Mouse (Mus musculus): Measurements from ENCODE around the gene Rsph14.

Gene Rsph14

DNA sequence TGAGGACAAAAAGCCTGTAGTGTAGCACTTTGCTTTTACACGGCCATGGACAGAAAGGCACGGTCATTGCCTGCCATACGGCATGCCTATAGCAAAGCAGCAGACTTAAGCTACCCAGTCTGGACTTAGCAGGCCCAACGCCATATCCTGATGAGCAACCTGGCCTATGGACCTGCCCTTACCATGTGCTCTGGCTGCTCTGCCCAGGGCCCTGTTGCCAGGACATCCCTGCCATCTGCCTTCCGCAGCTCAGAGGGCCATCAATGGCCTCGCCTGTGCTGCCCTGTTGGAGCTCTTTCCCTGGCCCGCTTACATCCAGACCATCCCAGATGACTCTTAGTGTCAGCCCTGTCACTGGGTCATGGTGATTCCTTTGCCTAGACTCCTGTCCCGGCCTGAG is 31.0 kb downstream of the Rsph14 start:
- peak; percentile 93 for ATAC-seq (ENCODE audit: insufficient number of reproducible peaks, low FRiP score, low TSS enrichment)

DNA sequence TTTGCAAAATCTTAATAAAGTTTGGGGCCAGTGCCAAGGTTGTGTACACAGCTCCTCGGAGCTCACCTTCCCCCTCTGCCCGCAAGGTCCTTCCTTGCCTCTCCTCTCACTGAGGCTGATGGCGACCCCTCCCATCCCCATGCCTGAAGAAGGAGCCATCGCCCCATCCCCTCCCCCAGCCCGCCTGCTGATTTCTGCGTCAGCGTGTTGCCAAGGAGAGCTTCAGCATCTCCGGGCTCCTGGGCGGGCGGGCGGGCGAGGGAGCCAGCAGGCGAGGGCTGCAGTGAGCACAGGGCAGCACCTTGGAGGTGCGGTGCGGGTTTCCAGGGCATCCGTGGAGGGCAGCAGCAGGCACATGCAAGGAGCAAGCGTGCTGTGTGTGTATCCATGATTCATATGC is 37.0 kb downstream of the Rsph14 start:
- no peak for ATAC-seq (ENCODE audit: insufficient number of reproducible peaks, low FRiP score, low TSS enrichment)

DNA sequence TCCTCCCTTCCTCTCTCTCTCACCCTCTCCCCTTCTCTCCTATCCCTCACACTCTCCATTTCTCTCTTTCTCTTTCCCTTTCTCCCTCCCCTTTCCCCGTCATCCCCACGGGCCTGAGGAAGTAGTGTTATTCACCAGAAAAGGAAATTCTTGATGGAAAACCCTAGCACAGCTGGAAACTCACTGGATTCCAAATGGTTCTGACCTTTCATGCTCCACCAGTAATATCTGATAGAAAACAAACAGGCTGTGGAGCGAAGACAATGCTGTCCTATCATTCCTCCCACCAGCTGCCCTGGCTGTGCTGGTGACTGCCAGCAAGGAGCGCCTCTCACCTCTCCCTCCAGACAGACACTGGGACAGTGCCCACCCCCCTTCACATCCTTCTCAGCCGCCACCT is 37.5 kb downstream of the Rsph14 start:
- ATAC-seq (ENCODE audit: insufficient number of reproducible peaks, low FRiP score, low TSS enrichment), result no peak

DNA sequence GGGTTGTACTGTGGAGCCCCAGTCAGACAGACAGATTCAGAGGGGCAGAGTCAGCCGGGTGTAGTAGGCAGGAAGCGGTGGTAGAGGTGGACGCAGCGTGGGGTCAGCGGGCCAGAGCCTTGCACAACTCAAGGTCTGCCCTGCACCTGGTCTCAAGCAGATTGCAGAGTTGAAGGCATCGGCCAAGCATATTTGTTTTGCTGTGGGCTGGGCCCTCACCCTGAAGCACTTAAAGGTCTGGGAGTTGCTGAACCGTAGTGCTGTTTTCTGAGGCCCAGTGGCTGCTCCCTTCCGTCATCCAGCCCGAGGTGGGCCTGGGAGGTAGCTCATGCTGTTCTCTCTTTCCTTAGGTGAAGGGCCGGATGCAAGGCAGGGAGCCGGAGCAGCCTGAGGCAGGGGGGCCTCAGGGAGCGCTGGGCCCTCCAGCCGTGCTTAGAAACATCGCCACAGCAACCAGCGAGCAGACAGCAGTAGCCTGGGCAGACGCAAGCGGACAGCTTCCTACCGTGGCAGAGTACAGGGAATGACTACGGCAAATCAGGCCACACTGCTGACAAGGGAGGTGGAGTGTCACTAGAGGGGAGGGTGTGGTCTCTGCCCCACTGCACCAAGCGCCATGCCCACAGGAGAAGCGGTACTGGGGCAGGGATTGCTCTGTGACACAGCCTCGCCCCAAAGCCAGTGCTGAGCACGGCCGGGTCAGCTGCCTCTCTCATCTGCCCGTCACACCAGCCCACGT is 41.6 kb downstream of the Rsph14 start:
- ATAC-seq (ENCODE audit: insufficient number of reproducible peaks, low FRiP score, low TSS enrichment), result no peak

DNA sequence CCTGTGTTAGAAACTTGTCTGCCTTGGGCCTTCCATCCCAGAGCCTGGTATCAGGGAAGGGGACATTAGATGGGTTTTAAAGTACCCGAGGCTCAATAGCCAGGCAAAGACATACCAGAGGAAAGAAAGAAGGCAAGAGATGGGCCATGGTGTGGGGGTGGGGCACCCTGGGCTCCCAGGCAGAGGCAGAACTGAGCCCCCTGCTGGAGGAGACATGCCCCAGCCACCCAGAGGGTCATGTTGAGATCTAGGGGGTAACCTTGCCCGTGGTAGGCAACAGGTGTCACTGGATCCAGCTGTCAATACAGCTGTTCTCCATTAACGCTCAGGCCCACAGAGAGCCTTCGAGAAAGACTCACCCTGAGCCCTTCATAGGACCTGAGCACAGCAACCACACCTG is 42.6 kb downstream of the Rsph14 start:
- no peak for ATAC-seq (ENCODE audit: insufficient number of reproducible peaks, low FRiP score, low TSS enrichment)

DNA sequence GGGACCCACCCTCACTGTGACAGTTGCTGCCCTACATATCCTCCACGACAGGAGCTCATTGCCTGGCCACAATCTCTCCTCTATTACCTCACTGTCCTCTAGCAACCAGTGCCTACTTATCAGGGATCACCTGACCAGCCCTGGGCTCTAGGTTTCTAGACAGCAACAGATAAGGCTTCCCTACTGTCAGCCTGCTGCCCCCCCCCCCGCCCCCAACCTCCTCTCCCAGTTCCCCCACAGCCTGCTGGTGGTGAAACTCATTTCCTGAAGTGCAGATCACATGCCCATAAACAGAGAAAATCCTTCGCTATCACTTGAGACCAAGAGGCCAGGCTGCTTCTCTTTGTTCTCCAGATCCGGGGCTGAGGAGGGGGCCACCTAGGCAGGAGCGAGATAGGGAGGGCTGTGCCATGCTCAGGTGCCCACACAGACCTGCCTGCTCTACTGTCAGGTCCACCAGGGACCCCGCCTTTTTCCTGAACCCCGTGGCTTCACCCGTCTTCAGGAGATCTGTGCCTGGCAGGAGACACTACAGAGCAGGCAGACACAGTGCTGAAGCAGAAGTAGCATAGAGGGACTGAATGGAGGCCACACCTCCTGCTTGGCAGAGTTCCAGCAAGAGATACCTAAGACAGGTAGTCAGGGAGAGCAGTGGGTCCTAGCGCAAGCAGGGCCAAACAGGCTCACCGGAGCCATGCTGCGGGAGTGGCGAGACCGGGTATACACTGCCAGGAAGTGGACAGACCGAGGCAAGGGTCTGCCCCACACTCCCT is 44.5 kb downstream of the Rsph14 start:
- ATAC-seq (ENCODE audit: insufficient number of reproducible peaks, low FRiP score, low TSS enrichment), result no peak

DNA sequence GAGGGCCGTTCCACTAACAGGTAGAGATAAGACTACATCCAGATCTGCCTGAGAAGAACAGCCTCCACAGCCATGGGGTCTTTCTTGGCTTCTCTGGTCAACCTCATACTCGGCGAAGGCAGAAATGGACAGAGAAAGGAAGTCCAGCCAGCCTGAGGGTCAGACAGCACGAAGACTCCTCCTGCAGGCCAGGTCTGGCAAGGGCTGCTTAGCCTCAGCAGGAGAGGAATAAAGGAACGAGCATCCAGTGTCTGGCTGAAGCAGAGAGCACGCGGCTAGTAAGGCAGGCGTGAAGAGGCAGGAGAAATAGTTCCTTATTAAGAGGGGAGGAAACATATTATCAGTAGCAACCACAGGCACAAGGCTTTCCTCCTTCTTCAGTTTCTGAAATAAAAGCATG is 49.2 kb downstream of the Rsph14 start:
- ATAC-seq (ENCODE audit: insufficient number of reproducible peaks, low FRiP score, low TSS enrichment), result no peak

DNA sequence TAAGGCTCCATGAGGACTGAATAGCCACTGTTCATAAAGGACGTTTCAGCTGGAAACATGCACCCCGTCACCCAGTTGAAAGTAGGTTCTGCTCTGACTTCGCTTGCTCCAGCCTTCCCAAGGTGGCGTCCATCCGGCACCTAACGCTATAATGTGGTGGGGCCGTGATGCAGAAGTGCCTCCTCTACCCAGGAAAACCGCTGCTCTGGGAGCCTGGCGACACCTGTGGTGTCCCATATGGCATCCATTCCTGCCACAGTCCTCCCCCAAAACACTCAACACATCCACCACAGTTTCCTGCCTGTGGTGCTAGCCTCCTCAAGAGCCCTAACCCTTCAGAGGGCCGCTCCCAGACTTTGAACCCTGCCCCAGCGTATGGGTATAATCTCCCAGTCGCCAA is 51.2 kb downstream of the Rsph14 start:
- no peak for ATAC-seq (ENCODE audit: insufficient number of reproducible peaks, low FRiP score, low TSS enrichment)

DNA sequence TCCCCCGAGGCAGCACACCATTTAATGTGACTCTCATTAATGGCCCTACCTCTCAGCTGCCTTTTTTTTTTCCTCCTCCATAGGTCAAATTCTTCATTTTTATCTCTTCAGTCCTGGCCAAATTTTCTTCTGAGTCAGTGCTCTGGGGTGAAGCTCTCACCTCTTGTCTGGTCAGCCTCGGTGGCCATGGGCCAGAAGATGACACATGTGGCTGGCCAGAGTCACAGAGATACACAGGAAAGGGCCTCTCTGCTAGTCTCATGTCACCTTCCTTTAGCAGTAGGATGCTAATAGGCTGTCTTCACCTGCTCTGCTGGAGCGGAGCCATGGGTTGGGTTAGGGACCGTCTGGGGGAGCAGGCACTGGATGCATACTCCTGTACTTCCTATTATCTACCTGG is 54.3 kb downstream of the Rsph14 start:
- no peak for ATAC-seq (ENCODE audit: insufficient number of reproducible peaks, low FRiP score, low TSS enrichment)

DNA sequence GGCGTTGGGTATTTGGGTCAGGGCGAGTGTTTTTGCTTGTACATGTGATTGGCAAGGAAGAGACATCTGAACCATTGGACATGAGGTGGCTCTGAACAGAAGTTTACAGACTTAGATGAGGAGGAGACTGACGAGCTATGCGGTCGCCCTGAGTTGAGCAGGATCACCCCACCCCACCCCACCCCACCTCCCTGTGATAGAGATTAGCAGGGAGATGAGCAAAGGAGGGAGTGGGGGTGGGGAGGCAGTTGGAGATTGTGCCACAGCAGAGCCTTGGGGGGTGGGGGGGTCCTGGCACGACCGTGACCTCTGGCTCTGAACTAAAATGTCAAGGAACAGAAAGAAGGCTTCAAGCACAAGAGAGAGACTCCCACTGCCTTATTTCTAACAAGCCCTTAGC is 56.0 kb downstream of the Rsph14 start:
- no peak for ATAC-seq (ENCODE audit: insufficient number of reproducible peaks, low FRiP score, low TSS enrichment)

DNA sequence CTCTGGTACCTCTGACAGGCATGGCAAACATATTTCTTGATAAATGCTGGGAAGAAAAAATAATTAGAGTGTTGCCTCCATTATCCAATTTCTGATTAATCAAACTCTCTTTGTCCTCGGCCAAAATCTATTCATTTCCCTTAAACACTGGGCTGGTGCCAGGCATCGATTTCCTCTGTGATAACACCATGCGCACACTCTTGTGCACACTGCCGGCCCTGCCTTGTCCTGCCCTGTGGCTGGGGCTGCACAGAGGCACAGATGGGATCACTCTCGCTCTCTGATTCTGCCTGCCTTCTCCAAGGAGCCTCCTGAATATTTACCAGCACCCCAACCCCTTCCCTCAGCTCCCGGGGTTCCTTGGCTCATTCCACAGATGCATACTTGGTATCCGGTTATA is 56.8 kb downstream of the Rsph14 start:
- ATAC-seq (ENCODE audit: insufficient number of reproducible peaks, low FRiP score, low TSS enrichment), result no peak

DNA sequence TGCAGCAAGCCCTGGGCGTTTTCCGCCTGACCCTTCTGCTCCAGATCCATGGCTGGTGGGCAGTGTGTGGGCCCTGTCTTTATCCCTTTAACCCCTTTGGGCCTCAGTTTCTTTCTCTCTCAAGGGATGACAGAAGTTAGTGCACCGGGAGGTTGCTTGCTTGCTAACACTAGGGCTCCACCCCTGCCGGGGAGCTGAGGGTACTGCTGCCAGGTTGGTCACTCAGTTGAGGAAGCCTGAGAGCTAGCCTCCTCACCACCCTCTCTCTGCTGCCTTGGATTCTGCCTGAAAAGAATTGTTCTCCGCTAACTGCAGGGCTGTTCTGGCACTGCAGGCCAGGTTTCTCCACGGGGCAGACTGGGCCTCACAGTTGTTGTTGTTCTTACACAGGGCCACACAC is 59.4 kb downstream of the Rsph14 start:
- no peak for ATAC-seq (ENCODE audit: insufficient number of reproducible peaks, low FRiP score, low TSS enrichment)

DNA sequence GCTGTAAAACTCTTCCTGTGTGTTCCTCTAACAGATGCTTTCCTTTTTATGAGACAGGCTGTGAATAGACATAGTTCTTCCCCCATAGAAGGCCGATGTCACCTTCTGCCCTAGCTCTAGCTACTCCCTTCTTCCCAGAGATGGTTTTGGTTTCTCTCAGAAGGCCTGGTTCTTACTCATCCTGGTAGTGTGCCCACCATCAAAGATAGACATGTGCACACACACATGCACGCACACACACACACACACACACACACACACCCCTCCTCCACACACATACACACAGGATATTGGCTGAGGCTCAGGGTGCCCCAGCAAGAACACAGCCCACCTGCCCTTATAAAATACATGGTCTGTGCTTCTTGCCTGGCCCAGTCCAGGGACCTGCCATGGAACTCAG is 63.1 kb downstream of the Rsph14 start:
- no peak for ATAC-seq (ENCODE audit: insufficient number of reproducible peaks, low FRiP score, low TSS enrichment)

DNA sequence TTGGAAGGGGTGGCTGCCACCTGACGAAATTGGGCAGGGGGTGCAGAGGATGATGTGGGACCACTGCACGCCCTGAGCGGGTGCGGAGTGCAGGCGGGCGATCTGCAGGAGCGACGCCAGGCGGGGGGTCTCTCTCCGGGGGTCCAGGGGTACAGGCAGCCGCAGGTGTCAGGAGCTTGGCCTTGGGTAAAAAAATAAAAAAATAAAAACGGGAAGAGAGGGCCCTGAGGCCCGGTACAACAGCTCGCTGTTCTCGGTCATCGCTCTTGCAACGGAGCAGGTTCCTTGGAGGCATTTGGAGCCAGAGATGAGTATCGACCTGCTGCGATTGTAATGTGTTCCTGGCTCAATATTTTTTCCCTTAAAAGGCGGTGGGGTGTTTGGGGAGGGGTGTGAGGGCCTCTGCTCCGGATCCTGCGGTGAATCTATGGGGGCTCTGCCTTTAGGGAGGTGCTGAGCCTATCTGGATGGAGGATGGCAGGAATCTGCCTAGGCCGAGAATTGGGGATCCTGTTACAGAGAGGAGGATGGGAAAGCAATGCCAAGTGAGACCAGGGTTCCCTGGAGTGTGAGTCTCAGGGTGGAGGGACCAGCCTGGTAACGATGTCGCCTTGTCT is 64.6 kb downstream of the Rsph14 start:
- no peak for ATAC-seq (ENCODE audit: insufficient number of reproducible peaks, low FRiP score, low TSS enrichment)

DNA sequence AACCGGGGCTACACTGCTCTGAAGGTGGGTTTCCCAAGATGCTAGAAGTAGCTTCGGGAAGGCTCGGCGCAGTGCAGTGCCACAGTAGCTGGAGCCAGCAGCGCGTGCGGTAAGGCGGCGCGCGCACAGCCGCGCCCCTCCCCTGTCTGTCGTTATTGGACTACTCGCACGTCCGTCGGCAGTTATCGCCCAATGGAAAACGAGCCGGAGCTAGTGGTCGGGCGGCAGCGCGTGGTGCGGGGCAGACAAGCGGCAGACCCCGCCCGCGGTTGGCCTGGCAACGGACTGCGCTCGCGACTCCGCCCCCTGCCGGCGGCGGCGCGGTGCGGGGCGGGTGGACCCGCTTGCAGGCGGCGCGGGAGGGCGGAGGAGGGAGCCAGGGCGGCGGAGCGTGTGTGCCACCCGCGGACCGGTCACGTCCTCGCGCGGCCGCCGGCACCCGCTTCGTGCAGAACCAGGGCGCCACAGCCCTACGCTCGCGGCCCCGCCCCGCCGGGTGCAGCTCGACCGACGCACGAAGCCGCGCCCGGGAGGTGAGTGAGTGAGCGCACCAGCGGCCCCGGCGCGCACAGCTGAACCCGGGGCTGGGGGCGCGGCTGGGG is 65.4 kb downstream of the Rsph14 start, which contains the start of gene Gnaz:
TSS of gene Gnaz (plus strand) at position 328 of the 602 bp plus-strand sequence.
- peak; percentile 96 for ATAC-seq (ENCODE audit: insufficient number of reproducible peaks, low FRiP score, low TSS enrichment)

DNA sequence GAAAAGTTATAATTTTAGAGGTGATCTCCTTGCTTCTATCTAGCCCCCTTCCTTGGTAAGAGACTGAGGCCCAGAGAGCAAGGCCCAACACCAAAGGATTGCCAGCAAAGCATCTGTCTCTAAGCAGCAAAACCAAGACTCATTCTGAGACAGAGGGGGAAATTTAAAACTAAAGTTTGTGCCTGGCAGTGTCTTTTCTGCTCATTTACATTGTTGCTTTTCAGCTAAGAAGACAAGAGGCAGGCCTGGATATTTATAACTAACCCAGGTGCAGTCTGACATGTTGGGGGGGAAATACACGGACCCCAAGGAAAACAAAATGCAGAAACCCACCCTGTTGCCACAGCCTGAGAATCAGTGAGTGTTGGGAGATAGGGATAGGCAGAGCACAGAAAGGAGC is 68.0 kb downstream of the Rsph14 start:
- no peak for ATAC-seq (ENCODE audit: insufficient number of reproducible peaks, low FRiP score, low TSS enrichment)

DNA sequence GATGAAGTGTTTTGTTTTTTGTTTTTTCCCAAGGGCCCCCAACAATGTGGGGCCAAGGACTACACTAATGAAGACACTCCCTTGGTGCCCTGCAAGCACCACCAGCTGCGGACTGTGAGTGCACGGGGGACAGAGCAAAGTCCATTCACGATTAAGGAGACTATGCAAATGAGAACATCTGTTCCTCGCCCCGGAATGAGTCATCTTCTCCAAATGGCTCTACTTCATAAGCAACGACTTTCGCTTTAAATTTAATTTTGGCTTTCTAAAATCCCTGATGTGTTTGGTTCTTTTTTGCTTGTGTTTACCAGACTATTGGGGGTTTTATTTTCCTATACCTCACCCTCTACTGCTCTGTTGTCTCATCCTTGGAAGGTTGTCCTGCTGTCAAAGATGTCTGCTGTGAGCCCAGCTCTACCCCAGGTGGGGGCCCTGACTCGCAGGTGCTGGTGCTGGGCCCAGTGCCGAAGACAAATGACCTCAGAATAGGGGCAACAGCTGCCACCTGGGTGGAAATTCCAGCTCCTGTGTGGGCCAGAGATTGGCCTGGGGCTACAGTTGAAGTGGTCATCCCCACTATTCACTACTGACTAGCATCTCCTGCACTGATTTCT is 79.4 kb downstream of the Rsph14 start:
- ATAC-seq (ENCODE audit: insufficient number of reproducible peaks, low FRiP score, low TSS enrichment), result no peak

DNA sequence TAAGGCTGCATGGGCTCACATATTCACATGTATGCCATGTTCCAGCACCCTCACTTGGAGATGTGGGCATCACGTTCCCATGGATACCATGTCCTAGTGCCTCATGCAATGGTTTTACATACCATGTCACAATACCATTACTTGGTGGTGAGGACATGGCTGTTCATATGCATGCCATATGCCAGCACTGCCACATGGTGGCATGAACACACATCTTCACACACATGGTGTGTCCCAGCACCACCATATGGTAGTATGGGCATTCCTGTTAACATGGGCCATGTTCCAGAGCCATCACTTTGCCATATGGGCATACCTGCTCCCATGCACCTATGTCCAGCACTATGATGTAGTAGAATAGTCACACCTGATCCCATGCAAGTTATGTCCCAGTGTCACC is 91.6 kb downstream of the Rsph14 start:
- ATAC-seq (ENCODE audit: insufficient number of reproducible peaks, low FRiP score, low TSS enrichment), result no peak

DNA sequence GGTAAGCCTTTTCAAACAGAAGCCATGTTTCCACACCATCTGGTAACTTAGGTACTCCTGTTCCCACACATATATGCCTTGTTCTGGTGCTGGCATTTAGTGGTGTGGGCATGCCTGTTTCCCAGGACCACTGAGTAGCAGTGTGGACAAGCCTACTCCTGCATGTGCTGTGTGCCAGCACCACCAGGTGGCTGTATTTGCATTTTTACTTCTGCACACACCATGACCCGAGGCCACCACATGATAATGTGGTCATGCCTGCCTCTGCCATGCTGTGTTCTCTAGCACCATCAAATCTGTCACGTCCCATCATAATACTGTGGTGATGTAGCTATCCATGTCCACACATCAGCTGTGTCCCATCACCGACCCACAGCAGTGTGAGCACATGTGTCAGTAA is 93.1 kb downstream of the Rsph14 start:
- no peak for ATAC-seq (ENCODE audit: insufficient number of reproducible peaks, low FRiP score, low TSS enrichment)

DNA sequence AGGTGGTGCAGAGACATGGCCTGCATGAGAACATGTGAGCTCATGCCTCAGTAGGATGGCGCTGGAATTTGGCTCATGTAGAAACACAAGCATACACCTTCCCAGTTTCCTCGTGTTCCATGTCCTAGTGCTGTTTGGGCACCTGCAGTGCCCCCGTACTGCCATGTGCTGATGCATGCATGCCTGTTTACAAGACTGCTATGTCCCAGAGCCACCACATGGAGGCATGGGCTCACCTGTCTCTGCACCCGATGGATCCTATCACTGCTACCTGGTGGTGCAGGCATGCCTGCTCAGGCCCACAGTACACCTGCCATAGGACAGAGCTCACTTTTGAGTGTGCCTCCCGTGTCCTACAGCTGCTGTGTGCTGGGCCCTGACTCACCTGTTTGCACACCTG is 94.0 kb downstream of the Rsph14 start:
- no peak for ATAC-seq (ENCODE audit: insufficient number of reproducible peaks, low FRiP score, low TSS enrichment)

All from cerebellum, adult (tissue).